Comparison of ENCODE assay signal across 30 mouse cellular contexts in genomic region chr14:87689866-87690265, GRCm38 (mm10).
"Had no signal": no experiment of that assay in that cellular context is flagged by ENCODE, and none has a peak within 500 bp of the region (broad histone marks: within the 10 kb centered on the region; RNA-seq: fewer than 3 reads in every experiment).

No protein-coding gene starts in this region.

- H3K9ac ChIP-seq: limb, embryonic 12.5 days; limb, embryonic 13.5 days; limb, embryonic 15.5 days; liver, embryonic 12.5 days; liver, embryonic 13.5 days; liver, embryonic 14.5 days; liver, embryonic 15.5 days; liver, postnatal 0 days; lung, embryonic 14.5 days; midbrain, embryonic 12.5 days; midbrain, embryonic 13.5 days; midbrain, embryonic 15.5 days; neural tube, embryonic 12.5 days; neural tube, embryonic 13.5 days had no signal

- H3K4me1 ChIP-seq: limb, embryonic 10.5 days; limb, embryonic 12.5 days; limb, embryonic 13.5 days; limb, embryonic 15.5 days; liver, embryonic 12.5 days; liver, embryonic 13.5 days; liver, embryonic 15.5 days; megakaryocyte, embryonic 14.5 days; midbrain, embryonic 10.5 days; midbrain, embryonic 12.5 days; midbrain, embryonic 13.5 days; midbrain, embryonic 15.5 days; neural tube, embryonic 12.5 days; neural tube, embryonic 13.5 days had no signal

- DNase-seq: left cerebral cortex, postnatal 4 days; liver; liver, embryonic 13.5 days; liver, postnatal 0 days; lung, adult 18-20 months; lung, adult 2 months; lung, embryonic 14.5 days; lung, postnatal 10 days; lung, postnatal 36 days; midbrain, embryonic 14.5 days had no signal

- H3K36me3 ChIP-seq: limb, embryonic 10.5 days; limb, embryonic 12.5 days; limb, embryonic 13.5 days; limb, embryonic 15.5 days; liver, embryonic 12.5 days; liver, embryonic 13.5 days; liver, embryonic 15.5 days; midbrain, embryonic 10.5 days; midbrain, embryonic 12.5 days; midbrain, embryonic 13.5 days; midbrain, embryonic 15.5 days; neural tube, embryonic 12.5 days; neural tube, embryonic 13.5 days had no signal

- H3K27ac ChIP-seq: left cerebral cortex, adult 2 months; limb, embryonic 10.5 days; limb, embryonic 12.5 days; limb, embryonic 13.5 days; limb, embryonic 15.5 days; liver, embryonic 12.5 days; liver, embryonic 13.5 days; liver, embryonic 14.5 days; liver, embryonic 15.5 days; macrophage; midbrain, embryonic 10.5 days; midbrain, embryonic 12.5 days; midbrain, embryonic 13.5 days; midbrain, embryonic 15.5 days; neural tube, embryonic 12.5 days; neural tube, embryonic 13.5 days had no signal

- H3K9me3 ChIP-seq: limb, embryonic 10.5 days; limb, embryonic 12.5 days; limb, embryonic 13.5 days; limb, embryonic 15.5 days; liver, embryonic 12.5 days; liver, embryonic 13.5 days; liver, embryonic 15.5 days; megakaryocyte, embryonic 14.5 days; midbrain, embryonic 10.5 days; midbrain, embryonic 12.5 days; midbrain, embryonic 13.5 days; midbrain, embryonic 15.5 days; neural tube, embryonic 12.5 days; neural tube, embryonic 13.5 days had no signal

- H3K27me3 ChIP-seq: limb, embryonic 12.5 days; limb, embryonic 13.5 days; limb, embryonic 15.5 days; liver, embryonic 12.5 days; liver, embryonic 13.5 days; liver, embryonic 15.5 days; megakaryocyte, embryonic 14.5 days; midbrain, embryonic 12.5 days; midbrain, embryonic 13.5 days; midbrain, embryonic 15.5 days; neural tube, embryonic 12.5 days; neural tube, embryonic 13.5 days had no signal

- H3K4me3 ChIP-seq: left cerebral cortex, adult 2 months; limb, embryonic 10.5 days; limb, embryonic 12.5 days; limb, embryonic 13.5 days; limb, embryonic 15.5 days; liver, embryonic 12.5 days; liver, embryonic 13.5 days; liver, embryonic 15.5 days; megakaryocyte, embryonic 14.5 days; midbrain, embryonic 10.5 days; midbrain, embryonic 12.5 days; midbrain, embryonic 13.5 days; midbrain, embryonic 15.5 days; myocyte; neural tube, embryonic 12.5 days; neural tube, embryonic 13.5 days had no signal

- H3K4me2 ChIP-seq: limb, embryonic 12.5 days; limb, embryonic 13.5 days; limb, embryonic 15.5 days; liver, embryonic 11.5 days; liver, embryonic 12.5 days; liver, embryonic 13.5 days; liver, embryonic 15.5 days; lung, embryonic 14.5 days; midbrain, embryonic 11.5 days; midbrain, embryonic 12.5 days; midbrain, embryonic 13.5 days; midbrain, embryonic 15.5 days; neural tube, embryonic 12.5 days; neural tube, embryonic 13.5 days had no signal

- ATAC-seq: liver, embryonic 12.5 days; liver, postnatal 0 days; midbrain, embryonic 13.5 days; midbrain, embryonic 15.5 days; midbrain, embryonic 16.5 days had no signal
